Mouse (Mus musculus) liver, embryonic 11.5 days (tissue): Measurements from ENCODE around the gene Borcs7. TPM values are rescaled to one million over a fixed set of nuclear protein-coding genes. Genes with fewer than 3 reads are reported as not detected.

Source experiments
- ATAC-seq: fragments of 200-750 bp; cut with Nextera tagmentation; replicated peaks from 2 replicates; pipeline ENCODE4 v1.8.0; 2017; ENCODE audit warnings: moderate number of reproducible peaks, mild to moderate bottlenecking, moderate TSS enrichment, moderate library complexity; ENCODE audit not compliant: low FRiP score
- DNase-seq: peaks from one replicate; pipeline ENCODE4 v3.0.0-alpha.2; 2017; ENCODE audit warnings: low spot score
- H3K27ac ChIP-seq: fragments of 300-500 bp; sonication (generic); 2 replicates; pipeline ENCODE4 v1.5.1; 2014; ENCODE audit warnings: mild to moderate bottlenecking, low read depth, low read length, control low read depth
- H3K27me3 ChIP-seq: fragments of 300-500 bp; sonication (generic); replicated peaks from 2 replicates; pipeline ENCODE4 v1.6.1; 2014; ENCODE audit warnings: low read length, mixed read lengths; ENCODE audit not compliant: control insufficient read depth, insufficient read depth
- H3K36me3 ChIP-seq: fragments of 300-500 bp; sonication (generic); 2 replicates; pipeline ENCODE4 v1.6.1; 2014; ENCODE audit warnings: mild to moderate bottlenecking, low read length, moderate library complexity, mixed read lengths; ENCODE audit not compliant: control insufficient read depth, insufficient read depth
- H3K4me1 ChIP-seq: fragments of 300-500 bp; sonication (generic); replicated peaks from 2 replicates; pipeline ENCODE4 v1.6.1; 2014; ENCODE audit warnings: low read length, mixed read lengths; ENCODE audit not compliant: control insufficient read depth, insufficient read depth
- H3K4me2 ChIP-seq: fragments of 300-500 bp; sonication (generic); 2 replicates; pipeline ENCODE4 v1.6.1; 2014; ENCODE audit warnings: mild to moderate bottlenecking, control low read depth, moderate library complexity
- H3K4me3 ChIP-seq: fragments of 300-500 bp; sonication (generic); 2 replicates; pipeline ENCODE4 v1.5.1; 2014; ENCODE audit warnings: low read depth, low read length, control low read depth
- H3K9ac ChIP-seq: fragments of 300-500 bp; sonication (generic); 2 replicates; pipeline ENCODE4 v1.6.1; 2014; ENCODE audit warnings: low read depth, low read length, control low read depth
- H3K9me3 ChIP-seq: fragments of 300-500 bp; sonication (generic); 2 replicates; pipeline ENCODE4 v1.6.1; 2016; ENCODE audit warnings: low read length, inconsistent platforms, mixed read lengths; ENCODE audit not compliant: control insufficient read depth
- WGBS: fragments of 180-500 bp; shearing (Covaris S2); extraction: QIAGEN DNeasy Blood & Tissue Kit; methylation state at CpG from one replicate; pipeline ENCODE4 v1.1.7; 2014; 5-methylcytosine and 5-hydroxymethylcytosine counted together
- polyA plus RNA-seq: library from polyadenylated mRNA; unstranded; fragments of >200 nt; fragmentation: Nextera tagmentation; extraction: Ambion mirVana; gene quantifications from 2 replicates; pipeline ENCODE4 v1.2.1, GENCODE M21; 2014

Borcs7 gene
- polyA plus RNA-seq: 9.9 and 13.8 TPM in 2 replicates

DNA sequence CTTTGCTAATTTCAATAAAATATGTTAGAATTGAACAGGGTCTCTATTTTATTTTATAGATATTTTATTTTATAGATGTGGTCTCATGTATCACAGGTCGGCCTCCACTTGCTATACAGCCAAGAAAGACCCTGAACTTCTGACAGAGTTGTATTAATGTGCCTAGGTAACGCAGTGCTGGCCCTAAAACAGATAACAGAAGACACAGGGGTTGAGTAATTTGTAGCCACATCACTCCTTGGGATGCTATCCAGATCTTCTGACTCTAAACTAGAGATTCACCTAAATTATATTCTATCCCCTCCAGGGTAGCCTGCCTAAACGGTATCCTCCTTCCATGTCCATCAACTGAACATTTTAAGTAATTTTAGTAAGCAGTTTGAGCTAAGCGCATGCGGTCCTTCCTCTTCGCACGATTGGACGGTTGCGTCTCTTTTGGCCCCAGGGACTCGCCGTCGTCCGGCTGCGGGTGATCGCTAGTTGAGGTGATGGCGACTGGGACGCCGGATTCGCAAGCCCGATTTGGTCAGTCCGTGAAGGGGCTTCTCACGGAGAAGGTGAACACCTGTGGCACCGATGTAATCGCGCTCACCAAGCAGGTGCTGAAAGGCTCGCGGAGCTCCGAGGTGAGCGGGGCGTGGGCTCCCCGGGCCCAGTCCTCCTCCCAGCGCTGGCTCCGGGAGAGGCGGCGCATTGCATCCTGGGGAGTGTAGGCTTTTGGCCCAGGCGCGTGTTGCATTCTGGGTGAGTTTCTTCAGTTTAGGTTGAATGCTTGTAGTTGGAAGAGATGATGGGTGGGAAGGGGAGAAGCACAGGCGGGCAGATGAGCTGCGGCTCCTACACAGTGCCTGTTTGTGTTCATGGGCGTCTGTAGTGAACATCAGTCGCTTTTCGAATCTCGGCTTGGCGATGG lies at the start of gene Borcs7:
Gene Borcs7, plus strand, starts transcription at position 447 of the 913 bp plus-strand sequence.
- Histone ChIP-seq H3K27ac (peak within 1 kb of the TSS; percentile 64; the same call in 1 of the 2 replicates), H3K9ac (peak within 1 kb of the TSS; percentile 77), H3K4me3 (peak within 1 kb of the TSS; percentile 70), H3K4me2 (peak within 1 kb of the TSS; percentile 76), H3K27me3 (no peaks in the 10 kb centered on the region), H3K4me1 (peaks cover 7% of the 10 kb centered on the region; the same call in 1 of the 2 replicates), H3K36me3 (no peaks in the 10 kb centered on the region), H3K9me3 (no peaks in the 10 kb centered on the region)
- WGBS: 2% methylated on average over 44 of the region's 44 CpGs
- peak; percentile 93 for ATAC-seq
- peak; percentile 90 for DNase-seq

DNA sequence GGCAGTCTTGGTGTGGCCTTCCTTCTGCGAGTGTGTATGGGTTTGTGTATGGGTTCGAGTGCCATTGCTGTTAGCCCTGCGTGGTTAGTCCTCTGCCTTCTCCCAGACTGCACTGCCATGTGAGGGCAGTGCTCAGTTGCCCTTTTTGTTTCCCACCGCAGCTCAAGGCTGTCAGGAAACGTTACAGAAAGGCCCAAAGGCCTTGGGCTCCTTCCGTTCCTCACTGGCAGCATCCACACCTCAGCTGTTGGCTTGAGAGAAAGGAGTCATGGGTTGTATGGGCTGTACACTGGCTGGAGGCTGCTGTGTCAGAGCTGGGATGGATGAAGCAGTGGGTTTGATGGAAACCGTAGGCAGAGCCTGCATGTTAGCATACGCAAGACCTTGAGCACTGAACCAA lies 48.9 kb upstream of the Borcs7 start:
- H3K27me3 ChIP-seq: no peaks in the 10 kb centered on the region
- H3K9ac ChIP-seq: 0 out of 2 replicates have a peak overlapping the region, but pooled peaks have one; percentile 7
- H3K4me1 ChIP-seq: peaks cover 71% of the 10 kb centered on the region
- DNase-seq (no peak), ATAC-seq (no peak)
- H3K4me3 ChIP-seq: no peak overlapping the region
- no peak overlapping the region for H3K27ac ChIP-seq
- 79% methylated on average over 8 of the region's 8 CpGs for WGBS
- H3K9me3 ChIP-seq: no peaks in the 10 kb centered on the region
- H3K4me2 ChIP-seq: no peak overlapping the region
- peaks cover 9% of the 10 kb centered on the region for H3K36me3 ChIP-seq

DNA sequence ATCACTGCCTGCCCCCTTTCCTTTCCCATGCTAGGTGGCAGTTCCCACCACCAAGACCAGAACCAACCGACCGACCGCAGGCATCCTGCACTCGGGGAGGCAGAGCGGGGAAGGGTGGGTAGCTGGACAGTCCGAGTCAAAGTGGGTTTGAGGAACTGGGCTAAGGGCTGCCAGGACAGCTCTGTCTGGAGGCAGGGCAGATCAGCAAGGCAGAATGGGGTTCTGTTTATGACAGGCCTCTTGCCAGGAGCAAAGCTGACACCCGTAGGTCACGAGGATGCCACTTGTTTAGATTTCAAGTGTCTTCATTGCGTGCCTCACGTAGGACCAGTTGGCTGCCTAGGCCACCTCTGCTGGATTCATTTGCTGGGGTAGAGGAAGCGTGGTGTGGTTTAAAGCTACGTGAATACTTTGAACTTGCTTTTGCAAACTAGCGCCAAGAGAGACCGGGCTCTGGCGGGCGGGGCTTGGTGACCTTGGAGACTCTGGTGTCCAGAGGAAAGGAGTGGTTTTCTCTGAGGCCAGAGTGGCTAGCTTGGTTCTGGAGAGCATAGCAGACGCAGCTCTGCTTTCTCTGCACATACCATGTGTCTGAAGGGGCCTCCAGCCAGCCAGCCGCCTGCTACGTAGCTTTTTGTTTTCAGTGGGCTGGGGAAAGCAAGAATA lies 48.2 kb upstream of the Borcs7 start:
- 61% methylated on average over 19 of the region's 19 CpGs for WGBS
- H3K4me1 ChIP-seq: peaks cover 69% of the 10 kb centered on the region
- H3K36me3 ChIP-seq: peaks cover 9% of the 10 kb centered on the region
- ATAC-seq (no peak), DNase-seq (no peak)
- no peak overlapping the region for H3K4me2 ChIP-seq
- H3K9me3 ChIP-seq: no peaks in the 10 kb centered on the region
- H3K4me3 ChIP-seq: no peak overlapping the region
- no peaks in the 10 kb centered on the region for H3K27me3 ChIP-seq
- H3K27ac ChIP-seq: peak overlapping the region; percentile 43; the same call in 1 of the 2 replicates
- H3K9ac ChIP-seq: no peak overlapping the region

DNA sequence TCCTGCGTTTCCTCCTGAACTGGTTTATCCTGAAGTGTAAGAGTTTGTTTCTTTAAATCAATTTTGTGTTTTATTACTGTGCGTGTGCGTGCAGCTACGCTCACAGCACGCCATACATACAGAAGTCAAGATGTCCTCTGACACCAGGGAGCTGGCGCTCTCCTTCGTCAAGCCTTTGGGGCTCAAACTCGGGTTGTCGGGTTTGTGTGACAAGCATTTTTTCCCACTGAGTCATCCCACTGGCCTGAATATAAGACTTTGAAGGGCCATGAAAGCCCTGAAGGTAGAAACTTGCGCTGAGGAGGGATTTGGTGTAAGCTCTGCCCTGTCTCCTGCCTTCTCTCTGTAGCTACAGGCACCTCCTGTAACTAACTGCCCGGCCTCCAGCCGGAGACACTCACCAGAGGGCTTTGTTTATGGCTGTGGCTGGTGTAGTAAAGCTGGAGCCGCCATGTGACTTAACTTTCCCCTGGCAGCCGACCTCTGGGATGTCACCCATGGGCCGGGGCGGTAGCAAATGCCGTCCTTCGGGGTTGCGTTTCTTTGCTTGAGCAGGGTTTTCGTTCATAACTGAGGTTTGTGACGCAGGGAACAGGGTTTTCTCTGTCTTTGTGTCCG lies 47.5 kb upstream of the Borcs7 start:
- DNase-seq: no peak
- Histone ChIP-seq H3K4me2 (no peak overlapping the region), H3K9me3 (no peaks in the 10 kb centered on the region), H3K4me1 (peaks cover 66% of the 10 kb centered on the region), H3K4me3 (no peak overlapping the region), H3K27ac (peak overlapping the region; percentile 25; the same call in 1 of the 2 replicates), H3K27me3 (no peaks in the 10 kb centered on the region), H3K9ac (no peak overlapping the region), H3K36me3 (peaks cover 7% of the 10 kb centered on the region)
- ATAC-seq: no peak
- whole genome bisulfite sequencing: 80% methylated on average over 22 of the region's 22 CpGs

DNA sequence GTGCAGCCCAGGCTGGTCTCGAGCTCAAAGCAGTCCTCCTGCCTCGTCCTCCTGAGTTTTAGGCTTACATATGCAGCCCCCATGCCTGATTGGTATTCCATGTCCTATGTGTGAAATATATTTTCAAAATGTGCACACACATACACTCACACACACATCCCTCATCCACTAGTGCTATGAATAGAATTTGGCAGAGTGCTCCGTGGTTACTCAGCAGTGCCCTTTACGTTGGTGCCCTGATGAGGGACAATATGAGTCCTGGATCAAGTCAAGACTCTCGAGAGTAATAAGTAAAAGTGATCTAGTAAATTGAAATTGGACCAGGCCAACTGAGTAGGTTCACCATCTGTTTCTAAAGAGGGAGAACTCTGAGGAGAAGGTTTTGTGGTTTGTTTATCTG lies 46.5 kb upstream of the Borcs7 start:
- Histone ChIP-seq H3K9me3 (no peaks in the 10 kb centered on the region), H3K27me3 (no peaks in the 10 kb centered on the region), H3K36me3 (peaks cover 2% of the 10 kb centered on the region; the same call in 1 of the 2 replicates), H3K9ac (no peak overlapping the region), H3K4me1 (peaks cover 58% of the 10 kb centered on the region), H3K27ac (no peak overlapping the region), H3K4me3 (no peak overlapping the region), H3K4me2 (no peak overlapping the region)
- WGBS: 80% methylated on average over 5 of the region's 5 CpGs
- ATAC-seq: no peak
- no peak for DNase-seq

DNA sequence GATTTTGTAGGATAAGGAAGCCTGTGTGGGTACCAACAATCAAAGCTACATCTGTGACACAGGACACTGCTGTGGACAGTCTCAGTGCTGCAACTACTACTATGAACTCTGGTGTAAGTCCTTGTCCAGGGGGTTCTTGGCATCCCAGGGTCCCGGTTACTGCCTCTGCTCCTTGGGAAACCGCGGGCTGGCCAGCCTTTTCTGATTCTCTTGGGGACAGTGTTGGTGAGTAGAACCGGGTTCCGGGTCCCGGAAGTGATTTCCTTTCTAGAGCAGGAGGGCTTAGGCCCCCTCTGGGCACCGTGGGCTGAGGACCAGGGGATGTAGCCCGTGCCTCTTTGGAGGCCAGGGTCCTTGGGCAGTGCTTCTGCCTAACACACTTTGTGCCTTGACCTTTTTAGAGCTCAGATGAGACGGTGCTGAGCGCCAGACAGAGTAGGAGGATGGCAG lies 45.3 kb upstream of the Borcs7 start:
- Histone ChIP-seq H3K36me3 (peaks cover 4% of the 10 kb centered on the region; the same call in 1 of the 2 replicates), H3K9me3 (no peaks in the 10 kb centered on the region), H3K4me3 (no peak overlapping the region), H3K9ac (no peak overlapping the region), H3K27ac (peak overlapping the region; percentile 16; the same call in 1 of the 2 replicates), H3K4me2 (no peak overlapping the region), H3K27me3 (no peaks in the 10 kb centered on the region), H3K4me1 (peaks cover 47% of the 10 kb centered on the region)
- ATAC-seq: no peak
- 80% methylated on average over 10 of the region's 10 CpGs for WGBS
- no peak for DNase-seq

DNA sequence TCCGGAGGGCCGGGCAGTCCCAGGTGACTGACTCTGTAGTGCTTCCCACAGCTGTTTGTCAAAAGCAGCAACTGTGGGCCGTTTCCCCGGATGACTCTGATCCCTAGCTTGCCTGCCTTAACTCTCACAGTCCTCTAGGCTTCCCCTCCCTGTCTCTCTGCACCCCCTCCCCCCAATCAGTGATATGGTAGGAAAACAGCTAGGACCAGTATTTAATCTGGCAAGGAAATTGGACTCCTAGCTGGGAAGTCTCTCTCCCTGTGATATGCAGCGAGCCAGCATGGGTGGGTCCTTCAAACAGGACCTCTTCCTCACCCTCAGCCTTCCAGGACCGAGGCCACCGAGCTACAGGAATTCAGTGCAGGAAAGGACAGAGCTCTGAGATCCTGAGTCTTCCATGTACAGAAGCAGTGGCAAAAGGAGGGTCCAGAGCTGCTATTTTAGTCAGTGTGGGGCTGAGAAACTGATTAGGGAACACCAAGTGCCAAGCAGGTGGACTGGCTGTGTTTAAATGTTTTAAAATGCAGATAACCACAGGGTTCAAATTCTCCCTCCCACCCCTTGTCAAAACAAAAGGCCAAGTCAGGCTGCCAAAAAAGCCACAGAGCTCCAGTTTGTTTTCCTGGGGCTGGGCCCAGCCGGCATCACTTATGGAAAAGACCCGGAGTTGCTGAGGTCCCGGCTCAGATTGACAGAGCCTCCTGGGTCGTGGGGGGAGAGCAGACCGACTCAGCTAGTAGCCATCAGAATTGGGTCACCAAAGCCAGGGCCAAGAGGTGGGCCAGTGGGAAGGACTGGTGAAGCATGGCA lies 44.7 kb upstream of the Borcs7 start:
- peaks cover 4% of the 10 kb centered on the region; the same call in 1 of the 2 replicates for H3K36me3 ChIP-seq
- no peaks in the 10 kb centered on the region for H3K27me3 ChIP-seq
- no peaks in the 10 kb centered on the region for H3K9me3 ChIP-seq
- H3K4me1 ChIP-seq: peaks cover 42% of the 10 kb centered on the region
- ATAC-seq (no peak), DNase-seq (no peak)
- H3K27ac ChIP-seq: peak overlapping the region; percentile 16; the same call in 1 of the 2 replicates
- H3K4me2 ChIP-seq: no peak overlapping the region
- H3K4me3 ChIP-seq: no peak overlapping the region
- 55% methylated on average over 12 of the region's 12 CpGs for WGBS
- H3K9ac ChIP-seq: no peak overlapping the region
